Mouse (Mus musculus) heart, embryonic 14.5 days (tissue): Measurements from ENCODE around the gene Cntn5. TPM values are rescaled to one million over a fixed set of nuclear protein-coding genes. Genes with fewer than 3 reads are reported as not detected.

Source experiments
- ATAC-seq: fragments of 200-750 bp; cut with Nextera tagmentation; 2 replicates; pipeline ENCODE4 v1.8.0; 2017; ENCODE audit warnings: low read depth, moderate TSS enrichment; ENCODE audit not compliant: insufficient number of reproducible peaks, insufficient read depth, low FRiP score
- H3K27ac ChIP-seq, 2 experiments: fragments of 200-500 bp in 1 of 2; fragments of 300-500 bp in 1 of 2; sonication (generic) in 1 of 2; replicated peaks in 1 of 2; 2 replicates each; pipeline ENCODE4 v1.5.1; 2012 to 2014; ENCODE audit warnings: low read depth in 2 of 2, low read length in 2 of 2, control low read depth in 1 of 2, mild to moderate bottlenecking in 1 of 2, mixed read lengths in 1 of 2; ENCODE audit not compliant: control insufficient read depth in 1 of 2, insufficient read depth in 1 of 2
- H3K27me3 ChIP-seq: fragments of 300-500 bp; sonication (generic); 2 replicates; pipeline ENCODE4 v1.6.1; 2014; ENCODE audit warnings: mild to moderate bottlenecking, low read length, control low read depth; ENCODE audit not compliant: control insufficient read depth, insufficient read depth
- H3K36me3 ChIP-seq: fragments of 300-500 bp; sonication (generic); 2 replicates; pipeline ENCODE4 v1.6.1; 2014; ENCODE audit warnings: mild to moderate bottlenecking, control low read depth, low read length, mixed read lengths; ENCODE audit not compliant: control insufficient read depth, insufficient read depth
- H3K4me1 ChIP-seq, 2 experiments: fragments of 200-500 bp in 1 of 2; fragments of 300-500 bp in 1 of 2; sonication (generic) in 1 of 2; 2 replicates each; pipeline ENCODE4 v1.6.1; 2012 to 2014; ENCODE audit warnings: low read length in 2 of 2, control low read depth in 1 of 2, mixed read lengths in 1 of 2; ENCODE audit not compliant: control insufficient read depth in 2 of 2, insufficient read depth in 2 of 2
- H3K4me2 ChIP-seq: fragments of 300-500 bp; sonication (generic); 2 replicates; pipeline ENCODE4 v1.6.1; 2014; ENCODE audit warnings: mild to moderate bottlenecking, low read length
- H3K4me3 ChIP-seq, 2 experiments: fragments of 200-500 bp in 1 of 2; fragments of 300-500 bp in 1 of 2; sonication (generic) in 1 of 2; 2 replicates each; pipeline ENCODE4 v1.5.1; 2012 to 2014; ENCODE audit warnings: low read length in 2 of 2, mild to moderate bottlenecking in 2 of 2, control low read depth in 1 of 2, low read depth in 1 of 2, moderate library complexity in 1 of 2; ENCODE audit not compliant: control insufficient read depth in 1 of 2, insufficient read depth in 1 of 2
- H3K9ac ChIP-seq: fragments of 300-500 bp; sonication (generic); 2 replicates; pipeline ENCODE4 v1.6.1; 2014; ENCODE audit warnings: mild to moderate bottlenecking, low read length
- H3K9me3 ChIP-seq: fragments of 300-500 bp; sonication (generic); 2 replicates; pipeline ENCODE4 v1.6.1; 2016; ENCODE audit warnings: low read length, control low read depth; ENCODE audit not compliant: control insufficient read depth
- WGBS: fragments of 180-500 bp; shearing (Covaris S2); extraction: QIAGEN DNeasy Blood & Tissue Kit; methylation state at CpG from one replicate; pipeline ENCODE4 v1.1.7; 2014; 5-methylcytosine and 5-hydroxymethylcytosine counted together
- polyA plus RNA-seq: library from polyadenylated mRNA; unstranded; fragments of >200 nt; fragmentation: Nextera tagmentation; extraction: Ambion mirVana; gene quantifications from 2 replicates; pipeline ENCODE4 v1.2.1, GENCODE M21; 2014

Gene Cntn5
- polyA plus RNA-seq, 1 experiment from 2014 or later, result 0.65 TPM

DNA sequence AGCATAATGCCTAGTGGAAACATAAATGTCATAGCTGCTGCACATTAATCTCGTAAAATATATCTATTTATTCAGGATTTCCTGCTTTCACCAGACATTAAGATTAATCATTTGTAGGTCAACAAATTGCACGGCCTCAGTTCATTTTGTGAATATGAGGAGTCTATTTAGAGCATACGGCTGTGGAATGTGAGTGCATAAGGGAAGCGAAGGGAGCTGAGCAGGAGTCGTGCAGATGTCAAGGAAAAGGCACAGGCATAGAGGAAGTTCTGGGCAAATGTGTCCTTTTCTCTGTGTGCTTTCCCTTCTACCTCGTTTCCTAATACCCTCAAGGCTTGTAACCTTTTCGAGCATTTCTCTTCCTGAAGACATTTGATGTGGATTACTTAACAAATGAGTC is 504.5 kb downstream of the Cntn5 start:
- Histone ChIP-seq H3K4me2 (no peak overlapping the region), H3K27me3 (no peaks in the 10 kb centered on the region), H3K9me3 (no peaks in the 10 kb centered on the region), H3K27ac (no peak overlapping the region), H3K4me1 (no peaks in the 10 kb centered on the region), H3K9ac (no peak overlapping the region), H3K4me3 (no peak overlapping the region), H3K36me3 (no peaks in the 10 kb centered on the region)
- no peak for ATAC-seq
- 49% methylated on average over 7 of the region's 7 CpGs for WGBS

- no peak for ATAC-seq
- no peak overlapping the region for H3K4me2 ChIP-seq
- H3K9ac ChIP-seq, result no peak overlapping the region
- H3K9me3 ChIP-seq, result no peaks in the 10 kb centered on the region
- no peak overlapping the region for H3K27ac ChIP-seq
- no peak overlapping the region for H3K4me3 ChIP-seq
- WGBS, result 69% methylated on average over 2 of the region's 2 CpGs
- no peaks in the 10 kb centered on the region for H3K27me3 ChIP-seq
- no peaks in the 10 kb centered on the region for H3K4me1 ChIP-seq
- no peaks in the 10 kb centered on the region for H3K36me3 ChIP-seq
These were observed 514.7 kb downstream of the Cntn5 start for GRCm38 (mm10) chr9:10389863-10390262.

DNA sequence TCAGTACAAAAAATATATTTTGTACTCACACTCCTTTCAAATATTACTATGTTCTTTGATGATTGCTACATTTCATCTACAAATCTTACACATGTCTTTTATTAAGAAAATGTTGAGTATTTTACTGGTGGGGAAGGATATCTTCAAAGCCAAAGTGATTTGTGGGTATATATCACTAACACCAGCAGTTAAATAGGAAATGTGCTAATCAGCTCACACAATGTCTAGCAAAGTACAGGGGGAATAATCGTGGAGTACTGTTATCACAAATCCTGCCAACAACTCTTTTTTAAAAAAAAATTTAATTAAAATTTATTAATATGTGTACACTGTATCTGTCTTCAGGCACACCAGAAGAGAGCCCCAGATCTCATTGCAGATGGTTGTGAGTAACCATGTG is 520.1 kb downstream of the Cntn5 start:
- H3K4me2 ChIP-seq, result no peak overlapping the region
- H3K9ac ChIP-seq, result no peak overlapping the region
- WGBS, result 37% methylated on average over 1 of the region's 1 CpGs
- no peak for ATAC-seq
- H3K9me3 ChIP-seq, result no peaks in the 10 kb centered on the region
- H3K4me3 ChIP-seq, result no peak overlapping the region
- H3K27ac ChIP-seq, result no peak overlapping the region
- H3K36me3 ChIP-seq, result no peaks in the 10 kb centered on the region
- no peaks in the 10 kb centered on the region for H3K4me1 ChIP-seq
- no peaks in the 10 kb centered on the region for H3K27me3 ChIP-seq

GRCm38 (mm10) chr9:10383140-10383539 is 521.4 kb downstream of the Cntn5 start:
- no peak for ATAC-seq
- H3K4me2 ChIP-seq, result no peak overlapping the region
- no peaks in the 10 kb centered on the region for H3K4me1 ChIP-seq
- no peak overlapping the region for H3K4me3 ChIP-seq
- H3K27me3 ChIP-seq, result no peaks in the 10 kb centered on the region
- H3K9me3 ChIP-seq, result no peaks in the 10 kb centered on the region
- no peak overlapping the region for H3K27ac ChIP-seq
- H3K9ac ChIP-seq, result no peak overlapping the region
- no peaks in the 10 kb centered on the region for H3K36me3 ChIP-seq

DNA sequence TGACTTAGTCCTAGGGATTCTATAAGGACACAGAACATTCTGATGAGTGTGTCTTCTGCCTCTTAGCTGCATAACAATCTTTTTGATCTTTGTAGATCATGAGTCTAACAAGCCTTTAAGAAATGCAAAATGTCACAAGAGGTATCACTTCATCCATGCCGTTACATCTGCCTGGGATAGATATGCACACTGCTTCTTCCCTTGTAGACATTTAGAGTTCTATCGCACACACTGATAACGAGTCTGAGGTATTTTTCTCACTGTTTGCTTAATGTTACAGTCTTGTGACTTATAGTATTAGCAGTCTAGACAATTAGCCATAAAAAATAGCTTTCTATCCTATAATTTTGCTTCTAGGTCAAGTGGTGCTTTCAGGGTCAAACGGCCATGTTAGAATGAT is 522.9 kb downstream of the Cntn5 start:
- Histone ChIP-seq H3K4me1 (no peaks in the 10 kb centered on the region), H3K4me3 (no peak overlapping the region), H3K27me3 (no peaks in the 10 kb centered on the region), H3K4me2 (no peak overlapping the region), H3K9me3 (no peaks in the 10 kb centered on the region), H3K36me3 (no peaks in the 10 kb centered on the region), H3K9ac (no peak overlapping the region), H3K27ac (no peak overlapping the region)
- 77% methylated on average over 4 of the region's 4 CpGs for WGBS
- no peak for ATAC-seq

- Histone ChIP-seq H3K27me3 (no peaks in the 10 kb centered on the region), H3K9me3 (no peaks in the 10 kb centered on the region), H3K9ac (no peak overlapping the region), H3K4me1 (no peaks in the 10 kb centered on the region), H3K27ac (no peak overlapping the region), H3K36me3 (no peaks in the 10 kb centered on the region), H3K4me2 (no peak overlapping the region), H3K4me3 (no peak overlapping the region)
- no peak for ATAC-seq
These were observed 528.3 kb downstream of the Cntn5 start for GRCm38 (mm10) chr9:10376261-10376660.

GRCm38 (mm10) chr9:10368971-10369370 is 535.6 kb downstream of the Cntn5 start:
- no peak overlapping the region for H3K4me3 ChIP-seq
- no peak overlapping the region for H3K27ac ChIP-seq
- no peaks in the 10 kb centered on the region for H3K4me1 ChIP-seq
- no peak overlapping the region for H3K9ac ChIP-seq
- 66% methylated on average over 5 of the region's 5 CpGs for WGBS
- no peaks in the 10 kb centered on the region for H3K27me3 ChIP-seq
- no peaks in the 10 kb centered on the region for H3K9me3 ChIP-seq
- H3K36me3 ChIP-seq, result no peaks in the 10 kb centered on the region
- no peak for ATAC-seq
- H3K4me2 ChIP-seq, result no peak overlapping the region

DNA sequence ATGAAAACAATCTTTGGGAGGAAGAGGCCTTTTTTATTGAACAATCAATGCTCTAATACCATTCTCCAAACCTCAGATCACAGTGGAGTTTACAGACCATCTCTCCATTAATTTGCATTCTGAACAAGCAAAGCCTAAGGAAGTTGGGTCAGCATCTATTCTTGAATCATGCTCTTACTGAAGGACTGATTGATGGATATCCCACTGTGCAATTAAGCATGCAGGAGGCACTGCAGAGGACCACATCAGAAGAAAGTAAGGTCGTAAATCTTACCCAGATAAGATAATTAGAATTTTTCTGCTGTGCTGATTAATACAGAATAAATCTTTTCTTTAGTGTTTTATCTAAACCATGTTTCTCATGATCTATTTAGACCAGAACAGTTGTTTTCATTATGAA is 536.2 kb downstream of the Cntn5 start:
- no peak for ATAC-seq
- Histone ChIP-seq H3K27me3 (no peaks in the 10 kb centered on the region), H3K27ac (no peak overlapping the region), H3K4me1 (no peaks in the 10 kb centered on the region), H3K9ac (no peak overlapping the region), H3K4me2 (no peak overlapping the region), H3K9me3 (no peaks in the 10 kb centered on the region), H3K36me3 (no peaks in the 10 kb centered on the region), H3K4me3 (no peak overlapping the region)
- WGBS, result 39% methylated on average over 1 of the region's 1 CpGs
